Mouse (Mus musculus) embryonic fibroblast, embryonic 13.5 days (primary cell): ENCODE measurements around the gene Acot8. TPM values are rescaled to one million over a fixed set of nuclear protein-coding genes. Genes with fewer than 3 reads are reported as not detected.

Experiments used
- H3K27ac ChIP-seq: 2 replicates; pipeline ENCODE4 v1.5.1; 2012; ENCODE audit warnings: low read length, control low read depth, inconsistent platforms; ENCODE audit not compliant: insufficient read depth
- H3K4me1 ChIP-seq: 2 replicates; pipeline ENCODE4 v1.6.1; 2011; ENCODE audit warnings: low read length; ENCODE audit not compliant: control insufficient read depth, insufficient read depth
- H3K4me3 ChIP-seq: 2 replicates; pipeline ENCODE4 v1.5.1; 2011; ENCODE audit warnings: mild to moderate bottlenecking, control low read depth, low read length; ENCODE audit not compliant: insufficient read depth
- POLR2A ChIP-seq: IDR thresholded peaks from 2 replicates; pipeline ENCODE4 v1.6.1; 2011; ENCODE audit warnings: low read depth, mild to moderate bottlenecking, control low read depth, low read length, moderate library complexity
- polyA plus RNA-seq: library from polyadenylated mRNA; stranded (reverse); fragments of >200 nt; gene quantifications from 2 replicates; pipeline ENCODE4 v1.2.4, GENCODE M21; 2011; ENCODE audit warnings: low read depth; ENCODE audit not compliant: missing spikeins, insufficient read length

Acot8 gene
- polyA plus RNA-seq, 1 experiment, result 12.1 TPM

DNA sequence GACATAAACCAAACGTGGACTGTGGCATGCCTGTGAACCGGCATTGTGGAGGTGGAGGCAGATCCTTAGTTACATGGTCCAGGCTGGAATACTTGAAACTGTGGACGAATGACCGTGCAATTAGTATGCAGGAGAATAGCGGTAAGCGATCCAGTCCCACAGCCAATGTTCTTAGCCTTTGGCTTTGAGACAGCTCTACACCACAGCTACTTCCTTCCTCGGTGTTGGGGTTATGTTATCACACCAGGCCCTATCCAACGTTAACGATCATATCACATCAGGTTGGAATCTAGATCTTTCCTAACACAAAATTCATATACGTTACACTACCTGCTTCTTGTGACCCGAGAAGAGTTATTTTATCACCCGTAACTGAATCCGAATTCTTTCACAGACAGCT, 59.7 kb downstream of the Acot8 start:
- peak overlapping the region; percentile 71 for H3K4me3 ChIP-seq
- peaks cover 7% of the 10 kb centered on the region for H3K4me1 ChIP-seq
- no peak for TF ChIP-seq POLR2A
- H3K27ac ChIP-seq, result no peak overlapping the region

Other genes with a start within 250 kb of the Acot8 start
- gene Wfdc2, start 242.5 kb downstream of the Acot8 start, polyA plus RNA-seq, result not detected in 2 replicates
- not detected in 2 replicates for gene Spint3, start 231.4 kb downstream of the Acot8 start, polyA plus RNA-seq
- not detected in 2 replicates for gene Wfdc6a, start 219.4 kb downstream of the Acot8 start, polyA plus RNA-seq
- not detected in 2 replicates for gene Eppin, start 211.3 kb downstream of the Acot8 start, polyA plus RNA-seq
- gene Wfdc6b, start 191.4 kb downstream of the Acot8 start, polyA plus RNA-seq, result not detected in 2 replicates
- not detected in 2 replicates for gene Wfdc8, start 191.3 kb downstream of the Acot8 start, polyA plus RNA-seq
- gene Wfdc16, start 166.1 kb downstream of the Acot8 start, polyA plus RNA-seq, result not detected in 2 replicates
- gene Wfdc10, start 148.8 kb downstream of the Acot8 start, polyA plus RNA-seq, result not detected in 2 replicates
- gene Wfdc9, start 148.3 kb downstream of the Acot8 start, polyA plus RNA-seq, result not detected in 2 replicates
- gene Wfdc11, start 130.8 kb downstream of the Acot8 start, polyA plus RNA-seq, result not detected in 2 replicates
- gene Wfdc13, start 119.8 kb downstream of the Acot8 start, polyA plus RNA-seq, result not detected in 2 replicates
- gene Spint4, start 106.4 kb downstream of the Acot8 start, polyA plus RNA-seq, result not detected in 2 replicates
- not detected in 2 replicates for gene Spint5, start 89.6 kb downstream of the Acot8 start, polyA plus RNA-seq
- gene Wfdc3, start 59.0 kb downstream of the Acot8 start, polyA plus RNA-seq, result not detected in 2 replicates
- 28.7 and 30.8 TPM in 2 replicates for gene Dnttip1, start 58.9 kb downstream of the Acot8 start, polyA plus RNA-seq
- gene Ube2c, start 35.0 kb downstream of the Acot8 start, polyA plus RNA-seq, result 101 and 146 TPM in 2 replicates
- not detected in 2 replicates for gene Tnnc2, start 24.9 kb downstream of the Acot8 start, polyA plus RNA-seq
- 14.4 and 18.2 TPM in 2 replicates for gene Snx21, start 19.1 kb downstream of the Acot8 start, polyA plus RNA-seq
- 3.7 and 4.1 TPM in 2 replicates for gene Zswim3, start 216 bp upstream of the Acot8 start, polyA plus RNA-seq
- 10.1 and 12.5 TPM in 2 replicates for gene Zswim1, start 17.8 kb upstream of the Acot8 start, polyA plus RNA-seq
- gene Spata25, start 23.7 kb upstream of the Acot8 start, polyA plus RNA-seq, result not detected in 2 replicates
- 250 and 288 TPM in 2 replicates for gene Ctsa, start 28.0 kb upstream of the Acot8 start, polyA plus RNA-seq
- gene Neurl2, start 28.6 kb upstream of the Acot8 start, polyA plus RNA-seq, result 5.0 and 7.4 TPM in 2 replicates
- gene Pltp, start 52.8 kb upstream of the Acot8 start, polyA plus RNA-seq, result 26.5 and 39.5 TPM in 2 replicates
- 18.2 and 18.3 TPM in 2 replicates for gene Pcif1, start 74.4 kb upstream of the Acot8 start, polyA plus RNA-seq
- 11.0 and 11.9 TPM in 2 replicates for gene Zfp335, start 106.9 kb upstream of the Acot8 start, polyA plus RNA-seq
- 8.0 and 8.1 TPM in 2 replicates for gene Mmp9, start 135.9 kb upstream of the Acot8 start, polyA plus RNA-seq
- gene Slc12a5, start 155.9 kb upstream of the Acot8 start, polyA plus RNA-seq, result 0.55 and 1.4 TPM in 2 replicates
- 28.4 and 33.5 TPM in 2 replicates for gene Ncoa5, start 230.0 kb upstream of the Acot8 start, polyA plus RNA-seq